Mouse (Mus musculus): ENCODE data around the gene Rap1gds1. TPM values are rescaled to one million over a fixed set of nuclear protein-coding genes. Genes with fewer than 3 reads are reported as not detected.

Rap1gds1 gene
- polyA plus RNA-seq, 1 experiment: 39.8 TPM

- Histone ChIP-seq H3K27ac (replicated peaks; ENCODE audit: low read depth, low read length) (no peak overlapping the region), H3K4me3 (ENCODE audit: insufficient read depth, low read depth, low read length) (no peak overlapping the region), H3K4me1 (ENCODE audit: control insufficient read depth, insufficient read depth, insufficient read length, low read length) (no peaks in the 10 kb centered on the region)
These were observed 138.2 kb downstream of the Rap1gds1 start for GRCm38 (mm10) chr3:138936780-138937179.

GRCm38 (mm10) chr3:138927437-138927836 lies 147.6 kb downstream of the Rap1gds1 start:
- Histone ChIP-seq H3K4me1 (ENCODE audit: control insufficient read depth, insufficient read depth, insufficient read length, low read length) (no peaks in the 10 kb centered on the region), H3K4me3 (ENCODE audit: insufficient read depth, low read depth, low read length) (no peak overlapping the region), H3K27ac (replicated peaks; ENCODE audit: low read depth, low read length) (no peak overlapping the region)

- H3K4me3 ChIP-seq (ENCODE audit: insufficient read depth, low read depth, low read length): no peak overlapping the region
- no peaks in the 10 kb centered on the region for H3K4me1 ChIP-seq (ENCODE audit: control insufficient read depth, insufficient read depth, insufficient read length, low read length)
- no peak overlapping the region for H3K27ac ChIP-seq (replicated peaks; ENCODE audit: low read depth, low read length)
These were observed 148.8 kb downstream of the Rap1gds1 start for GRCm38 (mm10) chr3:138926161-138926560.

- Histone ChIP-seq H3K27ac (replicated peaks; ENCODE audit: low read depth, low read length) (no peak overlapping the region), H3K4me3 (ENCODE audit: insufficient read depth, low read depth, low read length) (no peak overlapping the region), H3K4me1 (ENCODE audit: control insufficient read depth, insufficient read depth, insufficient read length, low read length) (no peaks in the 10 kb centered on the region)
These were observed 156.8 kb downstream of the Rap1gds1 start for GRCm38 (mm10) chr3:138918241-138918640.

- Histone ChIP-seq H3K27ac (replicated peaks; ENCODE audit: low read depth, low read length) (no peak overlapping the region), H3K4me3 (ENCODE audit: insufficient read depth, low read depth, low read length) (no peak overlapping the region), H3K4me1 (ENCODE audit: control insufficient read depth, insufficient read depth, insufficient read length, low read length) (no peaks in the 10 kb centered on the region)
These were observed 158.0 kb downstream of the Rap1gds1 start for GRCm38 (mm10) chr3:138917016-138917415.

- Histone ChIP-seq H3K4me3 (ENCODE audit: insufficient read depth, low read depth, low read length) (no peak overlapping the region), H3K27ac (replicated peaks; ENCODE audit: low read depth, low read length) (no peak overlapping the region), H3K4me1 (ENCODE audit: control insufficient read depth, insufficient read depth, insufficient read length, low read length) (no peaks in the 10 kb centered on the region)
These were observed 158.4 kb downstream of the Rap1gds1 start for GRCm38 (mm10) chr3:138916591-138916990.

GRCm38 (mm10) chr3:138914626-138915288 lies 160.2 kb downstream of the Rap1gds1 start:
- no peak overlapping the region for H3K27ac ChIP-seq (replicated peaks; ENCODE audit: low read depth, low read length)
- no peak overlapping the region for H3K4me3 ChIP-seq (ENCODE audit: insufficient read depth, low read depth, low read length)
- H3K4me1 ChIP-seq (ENCODE audit: control insufficient read depth, insufficient read depth, insufficient read length, low read length): no peaks in the 10 kb centered on the region

- Histone ChIP-seq H3K27ac (replicated peaks; ENCODE audit: low read depth, low read length) (no peak overlapping the region), H3K4me1 (ENCODE audit: control insufficient read depth, insufficient read depth, insufficient read length, low read length) (no peaks in the 10 kb centered on the region), H3K4me3 (ENCODE audit: insufficient read depth, low read depth, low read length) (no peak overlapping the region)
These were observed 162.5 kb downstream of the Rap1gds1 start for GRCm38 (mm10) chr3:138912504-138912903.

- Histone ChIP-seq H3K27ac (replicated peaks; ENCODE audit: low read depth, low read length) (no peak overlapping the region), H3K4me3 (ENCODE audit: insufficient read depth, low read depth, low read length) (no peak overlapping the region), H3K4me1 (ENCODE audit: control insufficient read depth, insufficient read depth, insufficient read length, low read length) (no peaks in the 10 kb centered on the region)
These were observed 165.7 kb downstream of the Rap1gds1 start for GRCm38 (mm10) chr3:138909313-138909712.

- no peaks in the 10 kb centered on the region for H3K4me1 ChIP-seq (ENCODE audit: control insufficient read depth, insufficient read depth, insufficient read length, low read length)
These were observed 168.7 kb downstream of the Rap1gds1 start for GRCm38 (mm10) chr3:138906112-138906880.

GRCm38 (mm10) chr3:138905678-138906077 lies 169.3 kb downstream of the Rap1gds1 start:
- Histone ChIP-seq H3K4me3 (ENCODE audit: insufficient read depth, low read depth, low read length) (no peak overlapping the region), H3K4me1 (ENCODE audit: control insufficient read depth, insufficient read depth, insufficient read length, low read length) (no peaks in the 10 kb centered on the region), H3K27ac (replicated peaks; ENCODE audit: low read depth, low read length) (no peak overlapping the region)

More at GRCm38 (mm10) chr3:138906112-138906880, 168.7 kb downstream of the Rap1gds1 start:
- Histone ChIP-seq H3K4me3 (ENCODE audit: insufficient read depth, low read depth, low read length) (no peak overlapping the region), H3K27ac (replicated peaks; ENCODE audit: low read depth, low read length) (no peak overlapping the region)

GRCm38 (mm10) chr3:138900571-138901141 lies 174.3 kb downstream of the Rap1gds1 start:
- H3K27ac ChIP-seq (replicated peaks; ENCODE audit: low read depth, low read length): no peak overlapping the region
- H3K4me1 ChIP-seq (ENCODE audit: control insufficient read depth, insufficient read depth, insufficient read length, low read length): no peaks in the 10 kb centered on the region
- H3K4me3 ChIP-seq (ENCODE audit: insufficient read depth, low read depth, low read length): no peak overlapping the region

GRCm38 (mm10) chr3:138898055-138898454 lies 176.9 kb downstream of the Rap1gds1 start:
- no peak overlapping the region for H3K4me3 ChIP-seq (ENCODE audit: insufficient read depth, low read depth, low read length)
- no peak overlapping the region for H3K27ac ChIP-seq (replicated peaks; ENCODE audit: low read depth, low read length)
- no peaks in the 10 kb centered on the region for H3K4me1 ChIP-seq (ENCODE audit: control insufficient read depth, insufficient read depth, insufficient read length, low read length)

- H3K27ac ChIP-seq (replicated peaks; ENCODE audit: low read depth, low read length): no peak overlapping the region
- H3K4me1 ChIP-seq (ENCODE audit: control insufficient read depth, insufficient read depth, insufficient read length, low read length): no peaks in the 10 kb centered on the region
- H3K4me3 ChIP-seq (ENCODE audit: insufficient read depth, low read depth, low read length): no peak overlapping the region
These were observed 177.5 kb downstream of the Rap1gds1 start for GRCm38 (mm10) chr3:138897500-138897899.

- peak overlapping the region; percentile 46 for H3K27ac ChIP-seq (replicated peaks; ENCODE audit: low read depth, low read length)
- peaks cover 3% of the 10 kb centered on the region; the same call in 1 of the 2 replicates for H3K4me1 ChIP-seq (ENCODE audit: control insufficient read depth, insufficient read depth, insufficient read length, low read length)
- H3K4me3 ChIP-seq (ENCODE audit: insufficient read depth, low read depth, low read length): no peak overlapping the region
These were observed 181.5 kb downstream of the Rap1gds1 start for GRCm38 (mm10) chr3:138893520-138893919.

All from brown adipose tissue, adult 24 weeks (tissue).